Mouse (Mus musculus) thymus, adult 2 months (tissue): ENCODE measurements at regions not wholly inside any gene's neighbourhood (a gene's known extent, or its start where the extent isn't known, plus 50 kb on each side); places are given as distances from the start of the nearest gene placed in this dataset.

Experiments
- DNase-seq: peaks from one replicate; pipeline ENCODE4 v3.0.0; 2021
- H3K27ac ChIP-seq: fragments of 200-500 bp; 2 replicates; pipeline ENCODE4 v1.5.1; 2012; ENCODE audit warnings: low read length, control low read depth; ENCODE audit not compliant: control insufficient read depth, insufficient read depth
- H3K27me3 ChIP-seq: fragments of 200-500 bp; 2 replicates; pipeline ENCODE4 v1.6.1; 2012; ENCODE audit warnings: mild to moderate bottlenecking, low read length, moderate library complexity, mixed read lengths; ENCODE audit not compliant: control insufficient read depth, insufficient read depth
- H3K36me3 ChIP-seq: fragments of 200-500 bp; 2 replicates; pipeline ENCODE4 v1.6.1; 2012; ENCODE audit warnings: mild to moderate bottlenecking, low read length, moderate library complexity; ENCODE audit not compliant: control insufficient read depth, insufficient read depth
- H3K4me1 ChIP-seq: fragments of 200-500 bp; replicated peaks from 2 replicates; pipeline ENCODE4 v1.6.1; 2012; ENCODE audit warnings: low read length; ENCODE audit not compliant: control insufficient read depth, insufficient read depth
- H3K4me3 ChIP-seq: fragments of 200-500 bp; 2 replicates; pipeline ENCODE4 v1.5.1; 2012; ENCODE audit warnings: mild to moderate bottlenecking, low read length, control low read depth, moderate library complexity; ENCODE audit not compliant: control insufficient read depth, insufficient read depth
- CTCF ChIP-seq: fragments of 200-500 bp; IDR thresholded peaks from 2 replicates; pipeline ENCODE4 v1.5.1; 2012; ENCODE audit warnings: mild to moderate bottlenecking, control low read depth, low read length, moderate library complexity, borderline replicate concordance; ENCODE audit not compliant: control insufficient read depth, poor library complexity, insufficient read depth; ENCODE audit errors: extremely low read depth
- POLR2A ChIP-seq: fragments of 200-500 bp; IDR thresholded peaks from 2 replicates; pipeline ENCODE4 v1.6.1; 2012; ENCODE audit warnings: mild to moderate bottlenecking, low read length, control low read depth, moderate library complexity; ENCODE audit not compliant: control insufficient read depth, poor library complexity, insufficient read depth; ENCODE audit errors: extremely low read depth
- WGBS: fragments of 180-500 bp; shearing (Covaris S2); methylation state at CpG from one replicate; pipeline ENCODE4 v1.1.7; 2018; 5-methylcytosine and 5-hydroxymethylcytosine counted together

DNA sequence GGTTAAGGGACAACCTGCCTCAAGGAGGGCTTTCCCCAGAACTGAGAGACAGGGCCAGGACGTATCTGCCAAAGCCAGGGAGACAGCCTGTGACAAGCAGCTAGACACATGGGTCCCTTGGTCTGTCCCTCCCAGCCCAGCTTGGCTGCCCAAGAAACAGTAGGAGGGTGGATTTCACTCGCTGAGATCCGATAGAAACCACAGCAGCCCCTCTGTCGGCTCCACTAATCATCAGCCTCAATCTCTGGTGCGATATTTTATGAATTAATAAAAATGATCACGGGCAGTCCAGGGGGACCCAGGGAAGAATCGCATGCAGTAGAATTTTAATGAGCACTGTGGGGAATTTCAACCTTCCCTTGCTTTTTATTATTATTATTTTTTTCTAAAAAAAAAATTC, 261.0 kb upstream of the Tle3 start:
- WGBS, result 50% methylated on average over 7 of the region's 7 CpGs
- TF ChIP-seq CTCF (no peak), POLR2A (no peak)
- no peak for DNase-seq
- Histone ChIP-seq H3K36me3 (no peaks in the 10 kb centered on the region), H3K27ac (peak overlapping the region; percentile 11; the same call in 1 of the 2 replicates), H3K4me1 (peaks cover 49% of the 10 kb centered on the region), H3K4me3 (no peak overlapping the region), H3K27me3 (no peaks in the 10 kb centered on the region)

DNA sequence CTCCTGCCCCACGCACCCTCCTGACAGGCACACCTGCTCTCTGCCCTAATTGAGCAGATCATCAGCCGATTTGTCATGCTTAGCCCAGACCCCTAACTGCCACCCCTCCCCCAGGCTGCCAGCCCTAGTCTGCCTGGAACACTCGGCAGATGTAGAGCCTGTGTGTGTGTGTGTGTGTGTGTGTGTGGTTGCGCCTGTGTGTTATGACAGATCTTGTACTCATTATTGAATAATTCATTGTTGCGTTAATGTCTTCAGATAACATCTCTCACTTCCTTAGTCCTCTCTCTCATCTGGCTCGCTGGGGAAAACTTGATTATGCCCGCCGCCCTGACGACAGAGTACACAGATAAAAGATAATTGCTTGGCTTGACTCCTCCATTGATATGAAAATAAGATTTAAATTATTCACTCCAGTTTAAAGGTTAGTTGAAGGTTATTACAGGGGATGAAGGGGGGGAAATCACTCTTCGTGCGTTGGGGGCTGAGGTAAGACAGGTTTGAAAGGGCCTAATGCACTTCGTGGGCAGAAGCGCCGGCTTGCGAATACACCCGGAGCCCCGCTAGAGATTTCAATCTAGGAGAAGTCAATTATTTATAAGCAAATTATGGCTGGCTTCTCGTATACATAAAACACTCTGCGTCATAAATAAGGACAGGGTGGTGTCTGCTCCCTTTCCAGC, 260.3 kb upstream of the Tle3 start:
- no peaks in the 10 kb centered on the region for H3K27me3 ChIP-seq
- no peak overlapping the region for H3K4me3 ChIP-seq
- peaks cover 52% of the 10 kb centered on the region for H3K4me1 ChIP-seq
- 25% methylated on average over 19 of the region's 19 CpGs for WGBS
- DNase-seq, result peak; percentile 58
- H3K36me3 ChIP-seq, result no peaks in the 10 kb centered on the region
- H3K27ac ChIP-seq, result no peak overlapping the region
- TF ChIP-seq POLR2A, result no peak
- TF ChIP-seq CTCF, result no peak

DNA sequence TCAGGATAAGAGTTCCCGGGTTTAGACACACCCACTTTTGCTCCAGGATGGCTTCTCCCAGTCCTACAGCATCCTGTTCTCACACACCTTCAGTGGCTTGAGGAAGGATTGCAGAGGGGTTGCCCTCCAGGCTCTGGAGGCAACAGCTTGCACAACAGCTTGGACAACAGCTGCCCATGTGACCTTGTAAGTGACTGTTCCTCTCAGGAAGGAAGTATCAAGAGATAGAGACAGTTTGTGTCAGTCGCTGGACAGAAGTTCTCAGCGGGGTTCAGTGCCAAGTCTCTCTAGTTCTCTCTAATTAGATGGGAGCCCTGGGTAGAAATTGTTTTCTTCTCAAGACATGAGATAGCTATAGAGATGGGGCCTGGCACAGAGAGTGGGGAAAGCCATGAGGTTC, 252.9 kb upstream of the Tle3 start:
- DNase-seq, result no peak
- 89% methylated on average over 3 of the region's 3 CpGs for WGBS
- no peaks in the 10 kb centered on the region for H3K36me3 ChIP-seq
- H3K27ac ChIP-seq, result no peak overlapping the region
- peaks cover 45% of the 10 kb centered on the region for H3K4me1 ChIP-seq
- no peak overlapping the region for H3K4me3 ChIP-seq
- TF ChIP-seq CTCF, result no peak
- no peak for TF ChIP-seq POLR2A
- no peaks in the 10 kb centered on the region for H3K27me3 ChIP-seq

DNA sequence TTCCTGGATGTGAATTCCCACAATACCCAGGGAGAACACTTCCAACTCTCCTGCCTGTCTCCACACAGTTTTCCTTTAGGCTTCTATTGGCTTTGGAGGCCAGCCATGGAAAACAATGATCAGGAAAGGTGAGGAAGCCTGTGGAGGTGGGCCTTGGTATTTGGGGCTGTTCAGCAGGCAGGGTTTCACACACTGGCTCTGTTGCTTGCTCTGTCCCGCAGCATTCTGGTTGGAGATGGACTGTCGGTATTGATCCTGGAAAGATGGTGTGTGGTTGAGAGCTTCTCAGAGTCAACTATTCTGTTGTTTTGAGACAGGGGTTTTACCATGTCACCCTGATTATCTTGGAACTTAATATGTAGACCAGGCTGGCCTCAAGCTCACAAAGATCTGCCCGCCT, 251.6 kb upstream of the Tle3 start:
- no peak overlapping the region for H3K27ac ChIP-seq
- no peaks in the 10 kb centered on the region for H3K27me3 ChIP-seq
- H3K4me3 ChIP-seq, result no peak overlapping the region
- DNase-seq, result no peak
- peaks cover 48% of the 10 kb centered on the region for H3K4me1 ChIP-seq
- WGBS, result 100% methylated on average over 3 of the region's 3 CpGs
- no peak for TF ChIP-seq CTCF
- no peak for TF ChIP-seq POLR2A
- no peaks in the 10 kb centered on the region for H3K36me3 ChIP-seq

DNA sequence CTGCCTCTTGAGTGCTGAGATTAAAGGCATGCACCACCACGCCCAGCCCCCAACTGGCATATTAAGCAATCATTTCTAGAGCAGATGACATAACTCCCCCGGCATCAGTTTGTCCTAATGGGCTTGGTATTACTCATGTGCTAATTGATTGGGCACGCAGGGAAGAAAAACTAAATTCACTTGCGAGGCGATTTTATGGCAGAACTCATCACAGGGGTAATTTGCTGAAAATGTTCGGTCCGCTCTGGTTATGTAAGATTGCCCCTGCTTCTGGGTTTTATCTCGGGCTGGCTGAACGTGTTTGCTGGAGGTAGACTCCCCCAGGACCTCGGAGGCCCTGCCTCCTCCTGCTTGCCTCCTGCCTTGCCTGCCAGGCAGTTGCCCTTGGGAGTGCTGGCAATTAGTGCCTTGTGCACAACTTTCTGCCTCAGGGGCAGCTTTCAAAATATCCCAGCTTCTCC, 251.2 kb upstream of the Tle3 start:
- TF ChIP-seq POLR2A, result no peak
- no peak for TF ChIP-seq CTCF
- H3K4me3 ChIP-seq, result no peak overlapping the region
- WGBS, result 95% methylated on average over 10 of the region's 10 CpGs
- H3K27me3 ChIP-seq, result no peaks in the 10 kb centered on the region
- DNase-seq, result no peak
- no peaks in the 10 kb centered on the region for H3K36me3 ChIP-seq
- H3K4me1 ChIP-seq, result peaks cover 48% of the 10 kb centered on the region
- H3K27ac ChIP-seq, result no peak overlapping the region

DNA sequence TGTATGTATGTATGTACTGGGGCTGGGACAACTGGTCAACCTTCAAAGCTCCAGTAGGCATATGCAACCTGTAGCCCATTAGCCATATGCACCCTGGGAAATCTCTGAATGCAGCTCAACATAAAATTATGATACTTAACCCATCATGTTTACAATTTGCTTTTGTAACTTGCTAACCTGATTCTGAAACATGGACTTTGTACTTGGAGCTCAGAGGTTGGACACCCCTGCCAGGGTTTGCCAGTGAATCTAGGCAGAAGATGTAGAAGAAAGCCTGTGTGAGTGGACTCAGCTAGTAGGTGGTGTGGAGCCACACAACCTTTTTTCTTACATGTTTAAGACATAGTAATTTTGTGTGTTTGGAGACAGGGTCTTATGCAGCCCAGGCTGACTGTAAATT, 248.7 kb upstream of the Tle3 start:
- Histone ChIP-seq H3K27ac (no peak overlapping the region), H3K4me3 (no peak overlapping the region), H3K27me3 (no peaks in the 10 kb centered on the region), H3K4me1 (peaks cover 56% of the 10 kb centered on the region), H3K36me3 (no peaks in the 10 kb centered on the region)
- no peak for DNase-seq
- TF ChIP-seq POLR2A (no peak), CTCF (no peak)

DNA sequence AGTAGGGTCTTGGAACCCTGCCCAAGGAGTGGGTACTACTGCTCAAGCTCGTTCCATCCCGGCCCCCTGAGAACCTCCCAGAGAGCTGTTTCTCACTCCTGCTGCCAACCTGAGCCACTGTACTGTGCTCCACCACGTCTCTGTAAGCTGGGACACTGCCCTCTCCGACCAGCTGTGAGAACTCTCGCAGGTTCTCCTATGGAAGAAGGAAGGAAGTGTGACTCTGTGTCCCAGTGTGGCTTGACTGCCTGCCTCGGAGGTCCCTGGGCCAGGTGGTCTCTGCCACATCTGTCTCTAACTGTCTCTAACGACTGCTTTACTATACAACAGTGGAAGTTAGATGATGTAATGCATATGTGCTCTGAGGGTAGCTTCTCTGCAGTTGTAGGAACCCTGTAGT, 246.4 kb upstream of the Tle3 start:
- Histone ChIP-seq H3K27ac (peak overlapping the region; percentile 90), H3K36me3 (no peaks in the 10 kb centered on the region), H3K27me3 (no peaks in the 10 kb centered on the region), H3K4me3 (no peak overlapping the region), H3K4me1 (peaks cover 69% of the 10 kb centered on the region)
- TF ChIP-seq POLR2A (0 out of 2 replicates have a peak, but pooled peaks have one; percentile 43), CTCF (no peak)
- peak; percentile 66 for DNase-seq
- 9% methylated on average over 7 of the region's 7 CpGs for WGBS
